Mouse (Mus musculus) ES-E14 (cell line): Measurements from ENCODE around the gene Trpv1.

Source experiments
- CHD2 ChIP-seq: IDR thresholded peaks from 2 replicates; pipeline ENCODE4 v1.6.1; 2014; ENCODE audit warnings: mild to moderate bottlenecking, low read depth, low read length, inconsistent platforms
- HCFC1 ChIP-seq: IDR thresholded peaks from 2 replicates; pipeline ENCODE4 v1.6.1; 2012; ENCODE audit warnings: low read length, inconsistent platforms, borderline replicate concordance; ENCODE audit not compliant: insufficient read depth
- MAFK ChIP-seq: IDR thresholded peaks from 2 replicates; pipeline ENCODE4 v1.6.1; 2014; ENCODE audit warnings: mild to moderate bottlenecking, low read depth, low read length, inconsistent platforms; ENCODE audit not compliant: insufficient read depth
- ZNF384 ChIP-seq: IDR thresholded peaks from 2 replicates; pipeline ENCODE4 v1.6.1; 2012; ENCODE audit warnings: low read depth, low read length, inconsistent platforms

DNA sequence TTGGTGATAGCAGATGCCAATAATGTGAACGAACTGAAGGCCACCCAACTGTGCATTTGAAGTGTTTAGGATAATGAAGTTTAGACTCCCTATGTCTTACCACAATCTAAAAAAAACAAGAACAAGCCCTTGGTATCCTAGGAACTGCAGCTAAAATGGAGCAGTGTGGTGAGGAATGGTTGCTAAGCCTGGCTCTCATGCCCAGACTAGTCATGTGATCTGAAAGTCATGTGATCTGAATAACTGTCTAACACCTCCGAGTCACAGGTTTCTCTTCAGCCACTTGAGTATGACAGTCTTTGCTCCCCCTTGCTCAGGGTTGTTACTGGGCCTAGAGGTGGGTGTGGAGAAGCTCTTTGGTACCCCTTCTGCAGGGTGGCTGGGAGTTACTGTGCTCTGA is 1.6 kb upstream of the Trpv1 start:
- TF ChIP-seq CHD2 (no peak), ZNF384 (no peak), MAFK (no peak), HCFC1 (no peak)
